Comparison of ENCODE assay signal across 23 mouse cellular contexts in genomic region chr16:21833970-21834369, GRCm38 (mm10). TPM values are rescaled to one million over a fixed set of nuclear protein-coding genes. Genes with fewer than 3 reads are reported as not detected.
DNase-seq lines count a peak whose midpoint lies in the region; ATAC-seq and TF ChIP-seq lines count a peak whose summit lies in the region.
"Had no signal": no experiment of that assay in that cellular context is flagged by ENCODE, and none has a peak within 500 bp of the region (broad histone marks: within the 10 kb centered on the region; RNA-seq: fewer than 3 reads in every experiment).

No protein-coding gene starts in this region.

- no peak overlapping the region for H3K4me3 ChIP-seq in heart, embryonic 11.5 days (ENCODE audit: low read depth, low read length)
- H3K4me3 ChIP-seq in liver, postnatal 0 days (ENCODE audit: low read depth, low read length): no peak overlapping the region
- H3K4me3 ChIP-seq in liver, embryonic 12.5 days: no peak overlapping the region
- H3K4me3 ChIP-seq: embryonic facial prominence, embryonic 10.5 days; embryonic facial prominence, embryonic 12.5 days; forebrain, embryonic 13.5 days; forebrain, embryonic 15.5 days had no signal

- TF ChIP-seq EP300 in liver, postnatal 0 days (IDR thresholded peaks at IDR 0.05; ENCODE audit: low read depth): no peak

- no peaks in the 10 kb centered on the region for H3K9me3 ChIP-seq in heart, embryonic 11.5 days (replicated peaks; ENCODE audit: control insufficient read depth, low read length)
- no peaks in the 10 kb centered on the region for H3K9me3 ChIP-seq in liver, postnatal 0 days (ENCODE audit: low read length)
- H3K9me3 ChIP-seq in liver, embryonic 12.5 days (replicated peaks): no peaks in the 10 kb centered on the region
- H3K9me3 ChIP-seq: embryonic facial prominence, embryonic 10.5 days; embryonic facial prominence, embryonic 12.5 days; forebrain, embryonic 13.5 days; forebrain, embryonic 15.5 days; G1E had no signal

- no peak overlapping the region for H3K9ac ChIP-seq in heart, embryonic 11.5 days (ENCODE audit: low read depth, low read length)
- H3K9ac ChIP-seq in liver, postnatal 0 days (replicated peaks): no peak overlapping the region
- no peak overlapping the region for H3K9ac ChIP-seq in liver, embryonic 12.5 days
- H3K9ac ChIP-seq: embryonic facial prominence, embryonic 12.5 days; forebrain, embryonic 13.5 days; forebrain, embryonic 15.5 days had no signal

- H3K36me3 ChIP-seq in heart, embryonic 11.5 days (ENCODE audit: control insufficient read depth, insufficient read depth, low read length): no peaks in the 10 kb centered on the region
- no peaks in the 10 kb centered on the region for H3K36me3 ChIP-seq in liver, postnatal 0 days (replicated peaks; ENCODE audit: insufficient read depth, low read length)
- no peaks in the 10 kb centered on the region for H3K36me3 ChIP-seq in liver, embryonic 12.5 days
- H3K36me3 ChIP-seq: embryonic facial prominence, embryonic 10.5 days; embryonic facial prominence, embryonic 12.5 days; forebrain, embryonic 15.5 days; G1E had no signal

- no peaks in the 10 kb centered on the region for H3K4me1 ChIP-seq in heart, embryonic 11.5 days (ENCODE audit: control insufficient read depth, insufficient read depth, low read length)
- H3K4me1 ChIP-seq in liver, postnatal 0 days (ENCODE audit: insufficient read depth): no peaks in the 10 kb centered on the region
- H3K4me1 ChIP-seq in liver, embryonic 12.5 days: peaks cover 4% of the 10 kb centered on the region; the same call in 1 of the 2 replicates
- H3K4me1 ChIP-seq: forebrain, embryonic 13.5 days; forebrain, embryonic 15.5 days had no signal

- DNase-seq in heart, adult 11 months: peak; percentile 21
- peak; percentile 44 for DNase-seq in kidney, adult 9 months
- DNase-seq in kidney, postnatal 25 days: no peak
- DNase-seq in liver, postnatal 0 days: no peak
- DNase-seq: adrenal gland, adult 8-10 months; adrenal gland, postnatal 14 days; adrenal gland, postnatal 36 days; B cell, adult 2 months; cerebellum, adult 11-12 months; cerebellum, adult 2 months; cerebellum, adult 9-10 months; cerebellum, postnatal 25 days had no signal

- ATAC-seq in heart, embryonic 11.5 days (replicated peaks; ENCODE audit: insufficient number of reproducible peaks, low FRiP score, low TSS enrichment): no peak
- ATAC-seq in liver, postnatal 0 days: peak; percentile 24; the same call in 1 of the 2 replicates
- ATAC-seq in liver, embryonic 12.5 days: no peak
- ATAC-seq: activated CD4-positive, CD25-positive, alpha-beta regulatory T cell, adult 4 months; CD4-positive, CD25-positive, alpha-beta regulatory T cell, adult 4 months; forebrain, embryonic 13.5 days; forebrain, embryonic 15.5 days; Patski had no signal

- no peak overlapping the region for H3K27ac ChIP-seq in heart, embryonic 11.5 days (ENCODE audit: low read depth, low read length)
- no peak overlapping the region for H3K27ac ChIP-seq in liver, postnatal 0 days (ENCODE audit: low read depth)
- H3K27ac ChIP-seq in liver, embryonic 12.5 days: no peak overlapping the region
- H3K27ac ChIP-seq: embryonic facial prominence, embryonic 10.5 days; embryonic facial prominence, embryonic 12.5 days; forebrain, embryonic 13.5 days; forebrain, embryonic 15.5 days had no signal

- WGBS in heart, embryonic 11.5 days (ENCODE audit: insufficient replicate concordance): 79% methylated on average over 10 of the region's 10 CpGs
- 73% methylated on average over 10 of the region's 10 CpGs for WGBS in liver, postnatal 0 days (ENCODE audit: insufficient replicate concordance)
- 72% methylated on average over 10 of the region's 10 CpGs for WGBS in liver, embryonic 12.5 days (ENCODE audit: insufficient replicate concordance)

- no peak for TF ChIP-seq CTCF in liver, postnatal 0 days (IDR thresholded peaks at IDR 0.05; ENCODE audit: low read depth)

- no peaks in the 10 kb centered on the region for H3K27me3 ChIP-seq in heart, embryonic 11.5 days (ENCODE audit: control insufficient read depth, insufficient read depth, low read length)
- H3K27me3 ChIP-seq in liver, postnatal 0 days (ENCODE audit: insufficient read depth, low read length): no peaks in the 10 kb centered on the region
- no peaks in the 10 kb centered on the region for H3K27me3 ChIP-seq in liver, embryonic 12.5 days (replicated peaks)
- H3K27me3 ChIP-seq: CH12.LX; embryonic facial prominence, embryonic 12.5 days; forebrain, embryonic 13.5 days; forebrain, embryonic 15.5 days; Patski had no signal

- no peak overlapping the region for H3K4me2 ChIP-seq in heart, embryonic 11.5 days
- no peak overlapping the region for H3K4me2 ChIP-seq in liver, postnatal 0 days (ENCODE audit: low read depth, low read length)
- H3K4me2 ChIP-seq in liver, embryonic 12.5 days: no peak overlapping the region
- H3K4me2 ChIP-seq: embryonic facial prominence, embryonic 12.5 days; forebrain, embryonic 13.5 days; forebrain, embryonic 15.5 days had no signal

RNA-seq across cellular contexts. Expression of gene Map3k13, which starts 39.8 kb away (rescaled TPM):
- polyA plus RNA-seq in heart, embryonic 11.5 days (2014; fragmentation: Nextera tagmentation; extraction: Ambion mirVana): 0.79 and 1.1 TPM in 2 replicates
- polyA plus RNA-seq in liver, postnatal 0 days (2015; fragmentation: Nextera tagmentation; extraction: Ambion mirVana): 0.97 and 1.2 TPM in 2 replicates
- polyA plus RNA-seq in liver, embryonic 12.5 days (2016; fragmentation: Nextera tagmentation; extraction: Ambion mirVana): 0.35 and 0.41 TPM in 2 replicates

RNA-seq across cellular contexts. Expression of gene Ehhadh, which starts 46.4 kb away (rescaled TPM):
- 2.8 and 3.0 TPM in 2 replicates for polyA plus RNA-seq in heart, embryonic 11.5 days (2014; fragmentation: Nextera tagmentation; extraction: Ambion mirVana)
- polyA plus RNA-seq in liver, postnatal 0 days (2015; fragmentation: Nextera tagmentation; extraction: Ambion mirVana): 176 and 215 TPM in 2 replicates
- 5.0 TPM in 2 replicates for polyA plus RNA-seq in liver, embryonic 12.5 days (2016; fragmentation: Nextera tagmentation; extraction: Ambion mirVana)

Comparison
In these comparisons a context has a peak if more than half of its experiments do, and no peak if none do; other contexts are left out.
1. DNase-seq: peak in heart, adult 11 months (single experiment) and kidney, adult 9 months (single experiment); none in kidney, postnatal 25 days (0 of 2) and liver, postnatal 0 days (single experiment).
2. RNA of gene Ehhadh, which starts 46.4 kb away (polyA plus RNA-seq): 176 to 215 TPM in liver, postnatal 0 days; 5.0 TPM in liver, embryonic 12.5 days and 2.8 to 3.0 TPM in heart, embryonic 11.5 days; every median in the first group is over 10 times any median in the second.